Mouse (Mus musculus): Measurements from ENCODE around the gene Aig1.

- TF ChIP-seq CTCF (IDR thresholded peaks at IDR 0.05; ENCODE audit: low read depth, low read length) (no peak), EP300 (IDR thresholded peaks at IDR 0.05; ENCODE audit: insufficient read depth, low read depth, low read length) (no peak), POLR2A (IDR thresholded peaks at IDR 0.05; ENCODE audit: insufficient read depth, low read length) (no peak)
These were observed 5.7 kb upstream of the Aig1 start for GRCm38 (mm10) chr10:13874301-13875037.
